Mouse (Mus musculus): ENCODE measurements around the gene Psmb8.

- TF ChIP-seq POLR2A (IDR thresholded peaks at IDR 0.05; ENCODE audit: insufficient read depth, low read depth, low read length) (no peak), CTCF (IDR thresholded peaks at IDR 0.05; ENCODE audit: insufficient read depth, low read depth, low read length) (no peak)
Measured at GRCm38 (mm10) chr17:34217986-34218385, 20.5 kb downstream of the Psmb8 start.

All from olfactory bulb, adult 2 months (tissue).